Mouse (Mus musculus): ENCODE measurements around the gene Myo1f. TPM values are rescaled to one million over a fixed set of nuclear protein-coding genes. Genes with fewer than 3 reads are reported as not detected.

Gene Myo1f
- 1 to 10 TPM; 1.9 to 3.0 TPM for total RNA-seq (2021)
- long read RNA-seq, experiment 1, partial matches to known transcripts, result 0 of 1 reads
- long read RNA-seq, experiment 1, other reads (novel, unspliced or antisense), result 0 of 1 reads
- long read RNA-seq, experiment 2, partial matches to known transcripts, result 0 of 1 reads
- long read RNA-seq, experiment 2, other reads (novel, unspliced or antisense), result 0 of 1 reads

DNA sequence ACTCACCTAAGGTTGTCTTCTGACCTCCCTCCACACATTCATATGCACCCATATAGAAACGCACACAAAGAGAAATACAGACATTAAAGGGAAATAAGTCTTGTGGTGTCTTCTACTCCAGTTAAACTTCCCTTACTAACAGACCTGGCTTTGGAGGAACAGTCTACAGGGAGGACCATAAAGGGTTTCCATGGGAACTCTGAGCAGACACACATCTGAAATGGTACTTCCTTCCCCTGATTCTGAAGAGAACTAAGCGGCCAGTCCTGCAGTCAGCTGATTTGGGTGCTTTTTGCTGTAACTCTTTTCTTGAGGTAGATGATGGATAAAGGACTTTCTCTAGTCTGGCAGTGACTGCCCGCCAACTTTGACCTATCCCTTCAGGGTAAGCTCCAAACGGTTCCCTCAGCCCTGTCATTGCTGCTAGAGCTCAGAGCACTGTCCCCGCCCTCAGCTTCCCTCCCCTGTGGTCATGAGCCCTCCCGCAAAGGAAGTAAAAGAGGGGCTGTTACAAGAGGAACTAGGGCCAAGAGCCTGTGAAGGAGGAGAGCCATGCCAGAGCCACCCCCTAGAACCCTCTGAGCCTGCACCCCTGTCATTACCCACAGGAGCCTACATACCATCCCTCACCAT is at the start of gene Myo1f:
Gene Myo1f, plus strand, starts transcription at position 485 of the 633 bp plus-strand sequence.
- peak; percentile 36 to 72 for DNase-seq

DNA sequence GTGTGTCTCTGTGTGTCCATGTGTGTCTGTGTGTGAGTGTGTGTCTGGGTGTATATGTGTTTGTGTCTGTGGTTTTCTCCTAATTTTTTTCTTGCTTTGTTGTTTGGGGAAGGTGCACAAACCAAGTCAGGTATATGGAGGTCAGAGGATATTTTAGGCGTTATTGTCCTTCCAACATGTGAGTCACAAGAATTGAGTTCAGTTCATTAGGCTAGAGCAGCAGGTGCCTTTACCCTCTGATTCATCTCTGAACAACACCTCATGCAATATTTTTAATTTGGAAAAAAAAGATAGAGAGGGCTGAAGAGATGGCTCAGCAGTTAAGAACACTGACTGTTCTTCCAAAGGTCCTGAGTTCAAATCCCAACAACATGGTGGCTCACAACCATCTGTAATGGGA is 47.1 kb upstream of the Myo1f start:
- no peak for DNase-seq

DNA sequence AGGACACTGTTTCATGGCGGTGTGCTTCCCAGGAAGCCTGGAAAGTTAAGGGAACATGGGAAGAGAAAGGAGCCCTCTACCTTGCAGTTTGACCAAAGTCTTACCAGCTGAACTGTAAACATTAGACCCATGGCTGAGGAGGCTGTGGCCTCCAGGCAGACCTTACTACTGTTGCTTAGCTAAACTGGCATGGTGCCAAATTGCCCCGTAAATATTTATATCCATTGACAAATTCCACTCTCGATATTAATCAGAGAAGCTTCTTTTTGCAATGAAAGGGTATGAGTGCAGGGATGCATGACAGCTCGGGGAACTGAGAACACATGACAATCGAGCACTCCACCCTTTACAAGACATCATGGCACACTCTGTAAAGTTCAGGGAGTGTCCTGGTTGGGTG is 45.3 kb upstream of the Myo1f start:
- no peak for DNase-seq

GRCm38 (mm10) chr17:33512441-33513415 is 42.8 kb upstream of the Myo1f start:
- DNase-seq, result peak in 1 of 2 experiments; percentile 41

- DNase-seq, result no peak
Measured at GRCm38 (mm10) chr17:33513874-33514273, 41.6 kb upstream of the Myo1f start.

GRCm38 (mm10) chr17:33520366-33520765 is 35.1 kb upstream of the Myo1f start:
- no peak for DNase-seq

GRCm38 (mm10) chr17:33523431-33523917 is 32.0 kb upstream of the Myo1f start:
- peak in 1 of 2 experiments; percentile 45 for DNase-seq

DNA sequence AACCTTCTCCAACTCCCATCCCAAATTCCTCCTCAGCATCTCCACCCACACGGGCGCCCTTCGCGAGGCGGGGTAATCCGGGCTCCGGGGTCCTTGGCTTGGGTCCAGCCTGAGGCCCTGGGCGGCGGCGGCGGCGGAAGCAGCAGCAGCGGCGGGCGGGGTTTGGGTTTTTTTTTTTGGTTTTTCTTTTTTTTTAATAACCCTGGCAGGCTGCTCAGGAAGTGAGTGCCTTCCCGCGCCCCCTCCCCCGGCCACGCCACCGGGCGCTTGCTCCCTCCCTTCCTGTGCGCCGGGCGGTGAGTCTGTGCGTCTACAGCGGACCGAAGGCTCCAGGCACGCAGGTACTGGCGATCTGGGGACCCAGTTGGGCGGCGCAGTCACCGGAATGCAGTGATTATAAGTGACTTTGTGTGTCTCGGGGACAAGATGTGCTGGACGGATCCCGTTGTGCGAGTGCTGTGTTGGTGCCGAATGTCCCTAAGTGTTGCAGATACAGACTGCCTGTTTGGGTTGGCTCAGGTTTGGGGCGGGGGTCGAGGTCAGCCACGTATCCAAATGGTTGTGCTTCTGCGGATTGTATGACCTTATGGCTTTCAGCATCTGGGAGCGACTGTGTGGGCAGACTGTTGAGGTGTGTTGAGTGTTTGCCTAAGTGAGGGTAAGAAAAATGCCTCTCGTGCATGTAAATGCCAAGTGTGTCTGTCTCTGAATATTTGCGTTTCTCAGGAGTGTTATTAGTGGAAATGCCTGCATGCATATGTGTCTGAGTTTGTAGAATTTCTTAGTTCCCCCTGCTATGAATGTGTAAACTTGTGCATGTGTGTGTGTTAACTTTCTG is 31.4 kb upstream of the Myo1f start, which contains the start of gene Adamts10:
Gene Adamts10, plus strand, starts transcription at position 287 of the 838 bp plus-strand sequence.
- DNase-seq, result peak; percentile 86 to 87

GRCm38 (mm10) chr17:33524806-33525373 is 30.6 kb upstream of the Myo1f start:
- peak; percentile 40 to 49 for DNase-seq

- DNase-seq, result peak; percentile 72 to 85
Measured at GRCm38 (mm10) chr17:33526506-33526905, 29.0 kb upstream of the Myo1f start.

GRCm38 (mm10) chr17:33539106-33539675 is 16.3 kb upstream of the Myo1f start:
- DNase-seq, result peak; percentile 49 to 70

DNA sequence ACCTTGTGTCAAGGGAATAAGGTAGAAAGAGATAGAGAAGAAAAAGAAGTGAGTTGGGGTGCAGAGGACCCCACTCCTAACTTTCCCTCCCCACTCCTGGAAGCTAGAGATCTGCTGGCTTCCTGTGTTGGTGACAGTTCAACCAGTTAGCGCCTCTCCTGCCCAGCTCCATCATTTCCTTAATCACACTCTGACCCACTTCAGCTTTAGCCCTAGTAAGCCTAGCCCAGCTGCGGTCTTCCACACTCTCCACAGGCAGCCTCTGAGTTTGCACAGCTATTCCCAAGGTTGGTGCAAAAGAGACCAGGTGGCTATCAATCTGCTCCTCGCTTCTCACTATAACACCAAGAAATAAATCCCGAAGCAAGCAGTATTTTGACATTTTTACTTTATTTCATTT is 15.6 kb upstream of the Myo1f start:
- no peak for DNase-seq

GRCm38 (mm10) chr17:33549212-33549611 is 6.3 kb upstream of the Myo1f start:
- DNase-seq, result no peak

DNA sequence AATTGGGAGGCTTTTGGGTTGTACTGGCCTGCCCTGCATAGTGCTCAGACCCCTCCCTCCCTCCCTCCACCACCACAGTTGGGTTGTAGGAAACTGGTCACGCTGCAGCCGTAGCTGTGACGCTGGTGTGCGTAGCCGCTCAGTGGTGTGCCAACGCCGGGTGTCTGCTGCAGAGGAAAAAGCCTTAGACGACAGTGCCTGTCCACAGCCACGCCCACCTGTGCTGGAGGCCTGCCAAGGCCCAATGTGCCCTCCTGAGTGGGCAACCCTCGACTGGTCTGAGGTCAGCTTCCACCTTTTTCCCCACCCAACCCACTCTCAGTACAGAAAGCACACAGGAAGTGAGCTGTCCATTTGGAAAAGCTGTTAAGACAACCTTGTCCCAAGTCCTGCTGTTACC is 5.1 kb upstream of the Myo1f start:
- no peak for DNase-seq

DNA sequence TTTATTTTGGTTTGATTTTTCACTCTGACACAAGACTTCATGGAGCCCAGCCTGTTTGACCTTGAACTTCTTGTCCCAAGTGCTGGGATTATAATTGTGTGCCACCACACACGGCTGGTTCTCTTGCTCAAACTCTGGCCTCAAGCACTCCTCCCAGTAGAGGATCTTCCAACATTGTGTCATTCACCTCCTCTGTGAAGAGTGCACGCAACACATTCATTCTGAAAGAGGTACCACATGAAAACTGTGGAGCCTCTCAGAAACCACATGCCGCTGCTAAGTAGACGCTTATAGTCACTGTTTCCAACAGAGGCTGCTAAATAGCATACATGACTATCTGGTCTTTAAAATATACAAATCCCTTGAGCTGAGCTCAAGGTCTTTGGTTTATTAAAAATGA is 3.4 kb upstream of the Myo1f start:
- no peak for DNase-seq

DNA sequence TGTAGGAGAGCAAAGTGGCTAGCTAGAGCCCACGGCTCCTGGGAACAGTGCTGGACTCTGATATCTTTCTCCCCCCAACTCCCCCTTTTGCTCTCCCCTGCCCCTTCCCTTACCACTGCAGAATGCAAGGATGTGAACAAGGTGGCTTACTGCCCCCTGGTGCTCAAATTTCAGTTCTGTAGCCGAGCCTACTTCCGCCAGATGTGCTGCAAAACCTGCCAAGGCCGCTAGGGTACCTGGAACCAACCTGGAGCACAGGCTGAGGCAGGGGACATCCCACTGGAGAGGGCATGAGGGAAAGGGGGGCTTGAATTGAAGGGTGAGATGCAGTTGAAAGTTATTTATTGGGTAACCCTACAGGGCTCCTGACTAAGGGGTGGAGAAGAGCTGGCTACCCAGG is 2.5 kb upstream of the Myo1f start:
- DNase-seq, result peak in 1 of 2 experiments; percentile 36

DNA sequence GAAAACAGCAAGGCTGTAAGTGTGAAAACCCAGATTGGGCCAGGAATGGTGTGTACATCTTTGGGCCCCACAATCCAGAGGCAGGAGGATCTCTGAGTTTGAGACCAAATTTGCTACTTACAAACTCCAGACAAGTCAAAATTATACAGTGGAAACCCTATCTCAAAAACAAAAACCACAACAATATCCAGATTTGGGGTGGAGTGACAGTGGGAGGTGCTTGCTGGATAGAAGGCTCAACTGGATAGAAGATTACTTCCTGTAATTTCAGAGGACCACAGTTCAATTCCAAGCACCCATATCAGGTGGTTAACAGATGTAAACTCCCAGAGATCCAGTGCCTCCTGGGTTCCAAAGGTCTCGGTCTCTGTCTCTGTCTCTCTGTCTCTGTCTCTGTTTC is 971 bp upstream of the Myo1f start:
- DNase-seq, result no peak

DNA sequence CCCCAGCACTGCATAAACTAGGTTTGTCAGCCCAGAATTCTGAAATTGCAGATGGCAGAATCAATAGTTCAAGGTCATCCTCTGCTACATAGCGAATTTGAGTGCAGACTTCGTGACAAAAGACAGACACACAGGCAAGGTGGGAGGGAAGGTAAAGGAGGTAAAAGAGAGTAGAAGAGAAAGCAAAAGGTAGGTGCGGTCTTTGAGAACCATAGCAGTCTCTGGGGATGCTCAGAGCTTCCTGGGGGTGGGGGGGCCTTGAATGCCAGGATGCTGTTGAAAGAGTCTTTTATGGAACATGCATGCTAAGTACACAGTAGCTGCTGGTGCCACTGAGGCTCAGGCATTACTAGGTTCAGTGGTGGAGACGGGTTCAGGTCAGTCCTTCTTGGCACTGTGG is 2.4 kb downstream of the Myo1f start:
- no peak for DNase-seq

- peak in 1 of 2 experiments; percentile 52 for DNase-seq
Measured at GRCm38 (mm10) chr17:33563527-33564076, 8.1 kb downstream of the Myo1f start.

- DNase-seq, result no peak
Measured at GRCm38 (mm10) chr17:33564599-33564998, 9.1 kb downstream of the Myo1f start.

- peak in 1 of 2 experiments; percentile 34 for DNase-seq
Measured at GRCm38 (mm10) chr17:33566182-33566581, 10.7 kb downstream of the Myo1f start.
